In the genomic region with DNA sequence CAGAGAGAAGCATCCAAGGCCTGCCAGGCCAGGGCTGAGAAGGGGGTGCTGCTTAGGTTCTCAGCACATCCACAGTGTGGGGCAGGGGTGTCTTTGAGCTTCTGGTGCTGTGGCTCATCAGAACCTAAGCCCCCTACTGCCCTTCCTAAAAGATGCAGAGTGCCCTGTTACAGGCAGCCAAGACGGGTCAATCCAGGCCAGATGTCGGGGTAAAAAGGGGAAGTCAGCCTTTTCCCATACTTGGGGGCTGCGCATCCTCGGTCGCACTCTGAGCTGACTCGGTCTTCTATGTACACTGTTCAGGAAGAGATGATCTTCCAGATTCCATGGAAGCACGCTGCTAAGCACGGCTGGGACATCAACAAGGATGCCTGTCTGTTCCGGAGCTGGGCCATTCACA, we compare ENCODE assay signal across 24 mouse cellular contexts. TPM values are rescaled to one million over a fixed set of nuclear protein-coding genes. Genes with fewer than 3 reads are reported as not detected.
A peak's percentile ranks its signal among the peaks of the same experiment; 100 is the strongest.
DNase-seq lines count a peak whose midpoint lies in the region; ATAC-seq and TF ChIP-seq lines count a peak whose summit lies in the region.
"Had no signal": no experiment of that assay in that cellular context is flagged by ENCODE, and none has a peak within 500 bp of the region (broad histone marks: within the 10 kb centered on the region; RNA-seq: fewer than 3 reads in every experiment).

No protein-coding gene starts in this region.

- peaks cover 9% of the 10 kb centered on the region; the same call in 1 of the 2 replicates for H3K4me1 ChIP-seq in heart, embryonic 15.5 days (replicated peaks)
- H3K4me1 ChIP-seq in stomach, embryonic 16.5 days (ENCODE audit: control insufficient read depth, insufficient read depth, low read length): peaks cover 16% of the 10 kb centered on the region
- H3K4me1 ChIP-seq in stomach, postnatal 0 days (replicated peaks; ENCODE audit: control insufficient read depth, insufficient read depth): 0 out of 2 replicates have a peak, but pooled peaks cover 3% of the 10 kb centered on the region
- peaks cover 17% of the 10 kb centered on the region for H3K4me1 ChIP-seq in intestine, embryonic 15.5 days (replicated peaks)
- H3K4me1 ChIP-seq in small intestine, adult 2 months (ENCODE audit: control insufficient read depth, insufficient read depth, insufficient read length, low read length): peaks cover 41% of the 10 kb centered on the region
- H3K4me1 ChIP-seq in forebrain, embryonic 16.5 days (replicated peaks; ENCODE audit: control insufficient read depth, insufficient read depth, low read length): peaks cover 8% of the 10 kb centered on the region

- no peaks in the 10 kb centered on the region for H3K9me3 ChIP-seq in heart, embryonic 15.5 days (replicated peaks)
- no peaks in the 10 kb centered on the region for H3K9me3 ChIP-seq in stomach, embryonic 16.5 days (replicated peaks; ENCODE audit: control insufficient read depth, low read length)
- no peaks in the 10 kb centered on the region for H3K9me3 ChIP-seq in stomach, postnatal 0 days (ENCODE audit: control insufficient read depth, low read length)
- no peaks in the 10 kb centered on the region for H3K9me3 ChIP-seq in intestine, embryonic 15.5 days
- no peaks in the 10 kb centered on the region for H3K9me3 ChIP-seq in forebrain, embryonic 16.5 days (ENCODE audit: control insufficient read depth, low read length)
- H3K9me3 ChIP-seq: neural tube, embryonic 12.5 days had no signal

- no peak overlapping the region for H3K4me3 ChIP-seq in heart, embryonic 15.5 days
- no peak overlapping the region for H3K4me3 ChIP-seq in stomach, embryonic 16.5 days (replicated peaks; ENCODE audit: low read length)
- H3K4me3 ChIP-seq in stomach, postnatal 0 days (ENCODE audit: low read depth, low read length): no peak overlapping the region
- no peak overlapping the region for H3K4me3 ChIP-seq in intestine, embryonic 15.5 days (replicated peaks)
- H3K4me3 ChIP-seq in small intestine, adult 2 months (ENCODE audit: low read depth, low read length): peak overlapping the region; percentile 66
- H3K4me3 ChIP-seq in forebrain, embryonic 16.5 days (replicated peaks; ENCODE audit: low read length): no peak overlapping the region
- H3K4me3 ChIP-seq: neural tube, embryonic 12.5 days had no signal

- no peak overlapping the region for H3K9ac ChIP-seq in heart, embryonic 15.5 days
- H3K9ac ChIP-seq in stomach, embryonic 16.5 days (ENCODE audit: low read length): no peak overlapping the region
- no peak overlapping the region for H3K9ac ChIP-seq in stomach, postnatal 0 days (ENCODE audit: low read length)
- H3K9ac ChIP-seq in intestine, embryonic 15.5 days: no peak overlapping the region
- no peak overlapping the region for H3K9ac ChIP-seq in forebrain, embryonic 16.5 days (replicated peaks; ENCODE audit: low read depth, low read length)
- H3K9ac ChIP-seq: hindbrain, embryonic 14.5 days; neural tube, embryonic 12.5 days had no signal

- 82% methylated on average over 9 of the region's 9 CpGs for WGBS in heart, embryonic 15.5 days
- whole genome bisulfite sequencing in stomach, embryonic 16.5 days: 79% methylated on average over 9 of the region's 9 CpGs
- 83% methylated on average over 9 of the region's 9 CpGs for WGBS in stomach, postnatal 0 days
- WGBS in intestine, embryonic 15.5 days: 85% methylated on average over 9 of the region's 9 CpGs
- WGBS in small intestine, adult 2 months: 54% methylated on average over 9 of the region's 9 CpGs
- 82% methylated on average over 9 of the region's 9 CpGs for WGBS in forebrain, embryonic 16.5 days

- no peak for TF ChIP-seq CTCF in stomach, postnatal 0 days (IDR thresholded peaks at IDR 0.05; ENCODE audit: low read depth)
- no peak for TF ChIP-seq CTCF in small intestine, adult 2 months (IDR thresholded peaks at IDR 0.05; ENCODE audit: extremely low read depth, insufficient read length, insufficient replicate concordance, low read depth, low read length)

- DNase-seq in heart, postnatal 36 days: no peak
- no peak for DNase-seq in stomach, postnatal 0 days (ENCODE audit: low spot score)
- DNase-seq in urinary bladder, adult 2 months (ENCODE audit: low spot score): no peak
- DNase-seq: cerebellum, postnatal 14 days; heart, postnatal 10 days; kidney, adult 18-20 months; kidney, postnatal 25 days; layer of hippocampus, adult 9-11 months; right cerebral cortex, postnatal 14 days; thymus, adult 18-20 months had no signal

- H3K27me3 ChIP-seq in heart, embryonic 15.5 days: no peaks in the 10 kb centered on the region
- no peaks in the 10 kb centered on the region for H3K27me3 ChIP-seq in stomach, embryonic 16.5 days (ENCODE audit: control insufficient read depth, insufficient read depth, low read length)
- H3K27me3 ChIP-seq in stomach, postnatal 0 days (ENCODE audit: control insufficient read depth, insufficient read depth, low read length): no peaks in the 10 kb centered on the region
- no peaks in the 10 kb centered on the region for H3K27me3 ChIP-seq in intestine, embryonic 15.5 days (replicated peaks)
- no peaks in the 10 kb centered on the region for H3K27me3 ChIP-seq in small intestine, adult 2 months (ENCODE audit: control insufficient read depth, insufficient read depth, low read length)
- H3K27me3 ChIP-seq in forebrain, embryonic 16.5 days (replicated peaks; ENCODE audit: control insufficient read depth, insufficient read depth, low read length): peaks cover 7% of the 10 kb centered on the region; the same call in 1 of the 2 replicates

- intact Hi-C loops in heart, postnatal 36 days (cut with DNase I): no loop called here

- peaks cover 24% of the 10 kb centered on the region for H3K36me3 ChIP-seq in heart, embryonic 15.5 days
- H3K36me3 ChIP-seq in stomach, embryonic 16.5 days (ENCODE audit: control insufficient read depth, insufficient read depth, low read length): peaks cover 6% of the 10 kb centered on the region; the same call in 1 of the 2 replicates
- peaks cover 18% of the 10 kb centered on the region; the same call in 1 of the 2 replicates for H3K36me3 ChIP-seq in stomach, postnatal 0 days (ENCODE audit: control insufficient read depth, insufficient read depth, low read length)
- peaks cover 35% of the 10 kb centered on the region for H3K36me3 ChIP-seq in intestine, embryonic 15.5 days
- H3K36me3 ChIP-seq in small intestine, adult 2 months (ENCODE audit: control insufficient read depth, insufficient read depth, low read length): peaks cover 62% of the 10 kb centered on the region
- H3K36me3 ChIP-seq in forebrain, embryonic 16.5 days (ENCODE audit: control insufficient read depth, insufficient read depth): no peaks in the 10 kb centered on the region
- H3K36me3 ChIP-seq: neural tube, embryonic 12.5 days had no signal

- TF ChIP-seq EP300 in stomach, postnatal 0 days (optimal IDR thresholded peaks at IDR 0.05): no peak

- no peak overlapping the region for H3K27ac ChIP-seq in heart, embryonic 15.5 days
- H3K27ac ChIP-seq in stomach, embryonic 16.5 days (ENCODE audit: low read length): no peak overlapping the region
- H3K27ac ChIP-seq in stomach, postnatal 0 days (replicated peaks): no peak overlapping the region
- no peak overlapping the region for H3K27ac ChIP-seq in intestine, embryonic 15.5 days
- peak overlapping the region; percentile 78 for H3K27ac ChIP-seq in small intestine, adult 2 months (ENCODE audit: insufficient read depth, low read depth, low read length)
- H3K27ac ChIP-seq in forebrain, embryonic 16.5 days (ENCODE audit: low read length): no peak overlapping the region
- H3K27ac ChIP-seq: hindbrain, embryonic 14.5 days; neural tube, embryonic 12.5 days had no signal

- H3K4me2 ChIP-seq in heart, embryonic 15.5 days: peak overlapping the region; percentile 17; the same call in 1 of the 2 replicates
- H3K4me2 ChIP-seq in stomach, embryonic 16.5 days (ENCODE audit: low read depth, low read length): peak overlapping the region; percentile 78; the same call in 1 of the 2 replicates
- H3K4me2 ChIP-seq in stomach, postnatal 0 days (replicated peaks; ENCODE audit: low read depth): no peak overlapping the region; the same call in 1 of the 2 replicates
- H3K4me2 ChIP-seq in intestine, embryonic 15.5 days (replicated peaks): 0 out of 2 replicates have a peak overlapping the region, but pooled peaks have one; percentile 11
- H3K4me2 ChIP-seq in forebrain, embryonic 16.5 days (ENCODE audit: low read length): no peak overlapping the region
- H3K4me2 ChIP-seq: hindbrain, embryonic 14.5 days; midbrain, embryonic 11.5 days; neural tube, embryonic 12.5 days had no signal

- no peak for ATAC-seq in heart, embryonic 15.5 days (replicated peaks; ENCODE audit: insufficient number of reproducible peaks, insufficient read depth, low FRiP score, low read depth)
- no peak for ATAC-seq in stomach, embryonic 16.5 days (ENCODE audit: insufficient read depth, low FRiP score)
- ATAC-seq in stomach, postnatal 0 days (ENCODE audit: low FRiP score, low TSS enrichment): no peak
- no peak for ATAC-seq in intestine, embryonic 15.5 days
- no peak for ATAC-seq in forebrain, embryonic 16.5 days
- ATAC-seq: forebrain, embryonic 14.5 days had no signal

- no peak for TF ChIP-seq POLR2A in small intestine, adult 2 months (IDR thresholded peaks at IDR 0.05; ENCODE audit: low read depth, low read length)

RNA-seq across cellular contexts. Expression of gene Gm17334, which starts 0.5 kb away (rescaled TPM):
- 0.15 TPM in 1 of 2 replicates, not detected in the other for polyA plus RNA-seq in heart, embryonic 15.5 days (2015; fragmentation: Nextera tagmentation; extraction: Ambion mirVana)
- under 1 TPM in 1 of 2 experiments, not detected in 1; 0.60 TPM for total RNA-seq in heart, postnatal 36 days (2021)
- 0.51 TPM in 1 of 2 replicates, not detected in the other for polyA plus RNA-seq in stomach, embryonic 16.5 days (2015; fragmentation: Nextera tagmentation; extraction: Ambion mirVana)
- 0.17 TPM in 1 of 2 replicates, not detected in the other for polyA plus RNA-seq in stomach, postnatal 0 days (2015; fragmentation: Nextera tagmentation; extraction: Ambion mirVana)
- 0.26 and 0.32 TPM in 2 replicates for polyA plus RNA-seq in intestine, embryonic 15.5 days (2015; fragmentation: Nextera tagmentation; extraction: Ambion mirVana)
- polyA plus RNA-seq in small intestine, adult 2 months (2012; rRNA removed): 0.25 and 1.6 TPM in 2 replicates
- 0.24 TPM in 1 of 2 replicates, not detected in the other for polyA plus RNA-seq in forebrain, embryonic 16.5 days (2015; fragmentation: Nextera tagmentation; extraction: Ambion mirVana)
- polyA plus RNA-seq in urinary bladder, adult 2 months (2012; rRNA removed): 1.8 and 2.3 TPM in 2 replicates
- total RNA-seq: monocyte, adult 5-6 weeks had no signal
- polyA plus RNA-seq: forebrain, embryonic 14.5 days; hindbrain, embryonic 14.5 days; midbrain, embryonic 11.5 days; neural tube, embryonic 12.5 days had no signal

RNA-seq across cellular contexts. Expression of gene Irf1, which starts 2.7 kb away (rescaled TPM):
- 10.2 and 24.9 TPM in 2 replicates for polyA plus RNA-seq in heart, embryonic 15.5 days (2015; fragmentation: Nextera tagmentation; extraction: Ambion mirVana)
- total RNA-seq in heart, postnatal 36 days (2021): 10 to 100 TPM; 18.6 to 23.6 TPM
- 25.8 and 29.4 TPM in 2 replicates for polyA plus RNA-seq in stomach, embryonic 16.5 days (2015; fragmentation: Nextera tagmentation; extraction: Ambion mirVana)
- polyA plus RNA-seq in stomach, postnatal 0 days (2015; fragmentation: Nextera tagmentation; extraction: Ambion mirVana): 18.7 and 25.7 TPM in 2 replicates
- polyA plus RNA-seq in intestine, embryonic 15.5 days (2015; fragmentation: Nextera tagmentation; extraction: Ambion mirVana): 43.5 and 45.9 TPM in 2 replicates
- polyA plus RNA-seq in small intestine, adult 2 months (2012; rRNA removed): 93.3 and 233 TPM in 2 replicates
- polyA plus RNA-seq in forebrain, embryonic 16.5 days (2015; fragmentation: Nextera tagmentation; extraction: Ambion mirVana): 2.5 and 3.4 TPM in 2 replicates
- polyA plus RNA-seq in urinary bladder, adult 2 months (2012; rRNA removed): 71.6 and 89.5 TPM in 2 replicates

RNA-seq across cellular contexts. Expression of gene Il5, which starts 51.9 kb away (rescaled TPM):
- polyA plus RNA-seq in heart, embryonic 15.5 days (2015; fragmentation: Nextera tagmentation; extraction: Ambion mirVana): not detected in 2 replicates
- not detected for total RNA-seq in heart, postnatal 36 days (2021)
- polyA plus RNA-seq in stomach, embryonic 16.5 days (2015; fragmentation: Nextera tagmentation; extraction: Ambion mirVana): 0.15 TPM in 1 of 2 replicates, not detected in the other
- polyA plus RNA-seq in stomach, postnatal 0 days (2015; fragmentation: Nextera tagmentation; extraction: Ambion mirVana): not detected in 2 replicates
- polyA plus RNA-seq in intestine, embryonic 15.5 days (2015; fragmentation: Nextera tagmentation; extraction: Ambion mirVana): not detected in 2 replicates
- polyA plus RNA-seq in small intestine, adult 2 months (2012; rRNA removed): not detected in 2 replicates
- polyA plus RNA-seq in forebrain, embryonic 16.5 days (2015; fragmentation: Nextera tagmentation; extraction: Ambion mirVana): not detected in 2 replicates
- 0.12 and 0.21 TPM in 2 replicates for polyA plus RNA-seq in urinary bladder, adult 2 months (2012; rRNA removed)
- total RNA-seq: adrenal gland, postnatal 4 days; gastrocnemius, adult 8-10 months; heart, postnatal 10 days; monocyte, adult 5-6 weeks had no signal
- polyA plus RNA-seq: forebrain, embryonic 14.5 days; hindbrain, embryonic 14.5 days; limb, embryonic 14.5 days; lung, embryonic 16.5 days; midbrain, embryonic 11.5 days; neural tube, embryonic 12.5 days had no signal

Comparison
In these comparisons a context has a peak if more than half of its experiments do, and no peak if none do; other contexts are left out.
1. H3K4me2 ChIP-seq: peak in heart, embryonic 15.5 days (single experiment), stomach, embryonic 16.5 days (single experiment) and intestine, embryonic 15.5 days (single experiment); none in stomach, postnatal 0 days (single experiment) and forebrain, embryonic 16.5 days (single experiment).